Mouse (Mus musculus): ENCODE measurements around the gene Specc1.

DNA sequence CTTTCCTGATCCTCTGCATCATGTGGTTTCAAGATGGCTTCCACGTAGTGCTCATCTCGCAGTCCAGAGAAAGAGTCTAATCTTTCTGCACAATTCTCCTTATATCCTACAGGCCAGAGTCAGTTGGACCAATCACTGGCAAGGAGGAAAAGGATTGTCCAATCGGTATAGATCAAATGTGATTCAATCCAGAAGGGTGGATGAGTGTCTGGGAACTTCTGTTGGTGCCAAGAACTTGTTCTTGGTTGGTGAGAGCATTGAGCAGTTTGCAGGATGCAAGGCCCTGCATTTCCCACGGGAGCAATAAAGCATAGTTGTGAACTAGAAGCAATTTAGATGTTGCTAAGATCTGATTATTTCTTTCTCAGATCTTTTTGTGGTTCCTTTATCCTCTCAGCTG, 287.9 kb downstream of the Specc1 start:
- no peak for TF ChIP-seq CTCF (IDR thresholded peaks at IDR 0.05; ENCODE audit: borderline replicate concordance, extremely low read depth, insufficient read depth, insufficient read length)
- TF ChIP-seq POLR2A (IDR thresholded peaks at IDR 0.05; ENCODE audit: borderline replicate concordance, extremely low read depth, insufficient read depth, insufficient read length, poor library complexity, severe bottlenecking), result no peak
